ENCODE assay signal across 18 mouse cellular contexts in genomic region chr1:40650803-40651497, GRCm38 (mm10). TPM values are rescaled to one million over a fixed set of nuclear protein-coding genes. Genes with fewer than 3 reads are reported as not detected.
DNase-seq lines count a peak whose midpoint lies in the region; ATAC-seq lines count a peak whose summit lies in the region.
"Had no signal": no experiment of that assay in that cellular context is flagged by ENCODE, and none has a peak within 500 bp of the region (broad histone marks: within the 10 kb centered on the region; RNA-seq: fewer than 3 reads in every experiment).

No protein-coding gene starts in this region.

- H3K36me3 ChIP-seq in heart, embryonic 12.5 days: no peaks in the 10 kb centered on the region
- H3K36me3 ChIP-seq: embryonic facial prominence, embryonic 13.5 days; forebrain, embryonic 10.5 days; limb, embryonic 15.5 days had no signal

- no peak overlapping the region for H3K4me2 ChIP-seq in heart, embryonic 12.5 days
- H3K4me2 ChIP-seq: embryonic facial prominence, embryonic 13.5 days; limb, embryonic 15.5 days; midbrain, embryonic 11.5 days had no signal

- H3K27me3 ChIP-seq in heart, embryonic 12.5 days (replicated peaks): no peaks in the 10 kb centered on the region
- H3K27me3 ChIP-seq: CH12.LX; embryonic facial prominence, embryonic 13.5 days; limb, embryonic 15.5 days had no signal

- DNase-seq in heart, postnatal 10 days: peak; percentile 42 to 61
- peak; percentile 48 for DNase-seq in urinary bladder, postnatal 14 days (ENCODE audit: low spot score)
- DNase-seq in urinary bladder, postnatal 25 days (ENCODE audit: low spot score): no peak
- peak; percentile 54 to 68 for DNase-seq in kidney, postnatal 25 days
- DNase-seq in spleen, postnatal 14 days (ENCODE audit: low spot score in 2 of 2): no peak
- DNase-seq: liver, postnatal 0 days; lung, postnatal 4 days; right cerebral cortex, adult 18-20 months; thymus, postnatal 4 days had no signal

- no peaks in the 10 kb centered on the region for H3K9me3 ChIP-seq in heart, embryonic 12.5 days (replicated peaks)
- H3K9me3 ChIP-seq: embryonic facial prominence, embryonic 13.5 days; forebrain, embryonic 10.5 days; limb, embryonic 15.5 days had no signal

- ATAC-seq in heart, embryonic 12.5 days (ENCODE audit: insufficient number of reproducible peaks, low FRiP score): no peak
- ATAC-seq in CD4-positive, CD25-positive, alpha-beta regulatory T cell, adult 4 months: no peak
- ATAC-seq: activated CD4-positive, CD25-positive, alpha-beta regulatory T cell, adult 4 months; hindbrain, postnatal 0 days; liver, postnatal 0 days had no signal

- WGBS in heart, embryonic 12.5 days: 53% methylated on average over 6 of the region's 6 CpGs

- no peak overlapping the region for H3K9ac ChIP-seq in heart, embryonic 12.5 days
- H3K9ac ChIP-seq: embryonic facial prominence, embryonic 13.5 days; limb, embryonic 15.5 days; liver, postnatal 0 days had no signal

- intact Hi-C loops in heart, postnatal 10 days (cut with DNase I): loop anchor here (10.0 kb wide), 1 partner anchor 536 kb away; no protein-coding TSS in a partner anchor

- H3K4me3 ChIP-seq in heart, embryonic 12.5 days: no peak overlapping the region
- H3K4me3 ChIP-seq: embryonic facial prominence, embryonic 13.5 days; forebrain, embryonic 10.5 days; limb, embryonic 15.5 days had no signal

- no peak overlapping the region for H3K27ac ChIP-seq in heart, embryonic 12.5 days (ENCODE audit: poor library complexity, severe bottlenecking)
- H3K27ac ChIP-seq: embryonic facial prominence, embryonic 13.5 days; forebrain, embryonic 10.5 days; hindbrain, postnatal 0 days; limb, embryonic 15.5 days had no signal

- H3K4me1 ChIP-seq in heart, embryonic 12.5 days (replicated peaks): no peaks in the 10 kb centered on the region
- H3K4me1 ChIP-seq: forebrain, embryonic 10.5 days; limb, embryonic 15.5 days had no signal

RNA-seq across cellular contexts. Expression of gene Slc9a2, which starts 29.4 kb away (rescaled TPM):
- total RNA-seq in heart, postnatal 10 days (2021): under 1 TPM; 0.50 to 0.84 TPM
- 0.04 and 0.05 TPM in 2 replicates for polyA plus RNA-seq in heart, embryonic 12.5 days (2016; fragmentation: Nextera tagmentation; extraction: Ambion mirVana)
- not detected for polyA plus RNA-seq in CD4-positive, CD25-positive, alpha-beta regulatory T cell, adult 4 months (2017; shearing (Covaris generic))
- total RNA-seq: CH12.LX had no signal
- polyA plus RNA-seq: activated CD4-positive, CD25-positive, alpha-beta regulatory T cell, adult 4 months; forebrain, embryonic 10.5 days; liver, postnatal 0 days; midbrain, embryonic 11.5 days had no signal

Comparison
In these comparisons a context has a peak if more than half of its experiments do, and no peak if none do; other contexts are left out.
1. DNase-seq: peak in heart, postnatal 10 days (2 of 2), urinary bladder, postnatal 14 days (single experiment) and kidney, postnatal 25 days (2 of 2); none in urinary bladder, postnatal 25 days (single experiment) and spleen, postnatal 14 days (0 of 2).